Mouse (Mus musculus) neural tube, embryonic 11.5 days (tissue): ENCODE measurements around the gene Olfr1054. TPM values are rescaled to one million over a fixed set of nuclear protein-coding genes. Genes with fewer than 3 reads are reported as not detected.

Experiments used
- polyA plus RNA-seq: library from polyadenylated mRNA; unstranded; fragments of >200 nt; fragmentation: Nextera tagmentation; extraction: Ambion mirVana; gene quantifications from 2 replicates; pipeline ENCODE4 v1.2.1, GENCODE M21; 2014

The Olfr1054 gene
- polyA plus RNA-seq, 1 experiment from 2014 or later, result not detected

Other genes with a start within 250 kb of the Olfr1054 start
- not detected in 2 replicates for gene Olfr1037, start 248.0 kb downstream of the Olfr1054 start, polyA plus RNA-seq
- gene Olfr1039, start 199.5 kb downstream of the Olfr1054 start, polyA plus RNA-seq, result not detected in 2 replicates
- not detected in 2 replicates for gene Olfr1040, start 188.7 kb downstream of the Olfr1054 start, polyA plus RNA-seq
- not detected in 2 replicates for gene Olfr1042, start 173.6 kb downstream of the Olfr1054 start, polyA plus RNA-seq
- gene Olfr1043, start 167.9 kb downstream of the Olfr1054 start, polyA plus RNA-seq, result not detected in 2 replicates
- not detected in 2 replicates for gene Olfr1044, start 157.6 kb downstream of the Olfr1054 start, polyA plus RNA-seq
- gene Olfr52, start 149.8 kb downstream of the Olfr1054 start, polyA plus RNA-seq, result not detected in 2 replicates
- not detected in 2 replicates for gene Olfr1045, start 132.4 kb downstream of the Olfr1054 start, polyA plus RNA-seq
- gene Olfr1046, start 116.1 kb downstream of the Olfr1054 start, polyA plus RNA-seq, result not detected in 2 replicates
- not detected in 2 replicates for gene Olfr1047, start 104.0 kb downstream of the Olfr1054 start, polyA plus RNA-seq
- not detected in 2 replicates for gene Olfr1048, start 95.1 kb downstream of the Olfr1054 start, polyA plus RNA-seq
- gene Olfr1049, start 77.1 kb downstream of the Olfr1054 start, polyA plus RNA-seq, result not detected in 2 replicates
- gene Olfr1051, start 56.3 kb downstream of the Olfr1054 start, polyA plus RNA-seq, result not detected in 2 replicates
- not detected in 2 replicates for gene Olfr1052, start 43.0 kb downstream of the Olfr1054 start, polyA plus RNA-seq
- not detected in 2 replicates for gene Olfr1053, start 20.1 kb downstream of the Olfr1054 start, polyA plus RNA-seq
- gene Olfr1055, start 14.9 kb upstream of the Olfr1054 start, polyA plus RNA-seq, result not detected in 2 replicates
- gene Olfr1056, start 27.0 kb upstream of the Olfr1054 start, polyA plus RNA-seq, result not detected in 2 replicates
- not detected in 2 replicates for gene Olfr1057, start 43.0 kb upstream of the Olfr1054 start, polyA plus RNA-seq
- gene Olfr1058, start 53.1 kb upstream of the Olfr1054 start, polyA plus RNA-seq, result not detected in 2 replicates
- not detected in 2 replicates for gene Olfr1061, start 78.6 kb upstream of the Olfr1054 start, polyA plus RNA-seq
- not detected in 2 replicates for gene Olfr1062, start 91.3 kb upstream of the Olfr1054 start, polyA plus RNA-seq
- not detected in 2 replicates for gene Olfr1065, start 115.2 kb upstream of the Olfr1054 start, polyA plus RNA-seq
- not detected in 2 replicates for gene Olfr1066, start 120.8 kb upstream of the Olfr1054 start, polyA plus RNA-seq
- gene Olfr228, start 152.0 kb upstream of the Olfr1054 start, polyA plus RNA-seq, result not detected in 2 replicates
- gene Olfr1076, start 173.0 kb upstream of the Olfr1054 start, polyA plus RNA-seq, result not detected in 2 replicates
- not detected in 2 replicates for gene Olfr1079, start 207.0 kb upstream of the Olfr1054 start, polyA plus RNA-seq
- not detected in 2 replicates for gene Olfr1080, start 222.8 kb upstream of the Olfr1054 start, polyA plus RNA-seq